Mouse (Mus musculus) kidney, postnatal 14 days (tissue): ENCODE data around the gene Kif23.

Source experiments
- DNase-seq: peaks from one replicate; pipeline ENCODE4 v3.0.0; 2022; ENCODE audit warnings: mixed read lengths

Kif23 gene

DNA sequence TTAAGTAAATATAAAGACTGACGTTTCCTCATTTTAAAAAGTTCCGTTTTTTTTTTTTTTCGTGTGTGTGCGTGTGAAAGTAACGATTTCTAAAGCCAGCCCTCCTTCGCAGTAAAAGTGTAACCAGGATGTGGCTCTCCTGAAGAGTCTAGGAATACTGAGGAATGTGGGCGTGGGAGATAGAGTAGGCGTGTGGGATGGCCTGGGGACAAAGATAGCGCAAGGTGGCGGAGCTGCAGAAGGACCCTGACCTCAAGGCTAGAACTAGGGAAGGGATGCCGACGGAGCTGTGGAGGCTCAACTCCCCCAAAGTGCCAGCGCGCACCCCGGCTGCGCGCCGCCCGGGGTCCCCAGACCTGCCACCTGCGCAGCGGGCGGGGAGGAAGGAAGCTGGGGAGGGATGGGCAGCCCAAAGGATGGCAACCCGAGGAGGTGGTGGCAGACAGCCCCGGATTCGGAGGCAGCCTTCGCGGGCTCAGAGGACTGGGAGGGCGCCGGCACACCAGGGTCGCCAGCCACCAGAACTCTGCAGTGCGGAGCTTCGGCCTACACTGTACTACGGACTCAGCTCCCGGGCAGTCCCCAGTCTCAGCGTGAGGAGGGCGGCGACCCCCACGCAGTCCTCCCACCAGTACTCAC, 482 bp downstream of the Kif23 start:
- peak; percentile 49 for DNase-seq

DNA sequence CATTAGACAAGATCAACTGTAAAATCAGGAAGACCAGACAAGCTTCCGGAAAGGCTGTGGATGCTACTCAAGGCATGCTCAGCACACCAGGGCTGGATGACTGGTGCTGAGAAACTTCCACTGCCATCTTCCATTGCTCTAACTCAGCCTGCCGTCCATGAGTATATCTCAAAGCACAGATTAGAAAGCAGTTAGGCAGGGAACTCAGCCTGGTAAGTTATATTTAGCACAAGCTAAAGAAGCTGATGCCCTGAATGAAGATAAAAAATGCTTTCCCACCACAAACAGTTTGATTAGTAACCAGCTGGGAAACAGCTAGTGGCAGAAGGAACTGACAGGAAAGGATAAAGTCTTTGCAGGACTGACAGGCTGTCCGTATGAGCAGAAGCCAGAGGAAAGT, 5.5 kb downstream of the Kif23 start:
- no peak for DNase-seq

DNA sequence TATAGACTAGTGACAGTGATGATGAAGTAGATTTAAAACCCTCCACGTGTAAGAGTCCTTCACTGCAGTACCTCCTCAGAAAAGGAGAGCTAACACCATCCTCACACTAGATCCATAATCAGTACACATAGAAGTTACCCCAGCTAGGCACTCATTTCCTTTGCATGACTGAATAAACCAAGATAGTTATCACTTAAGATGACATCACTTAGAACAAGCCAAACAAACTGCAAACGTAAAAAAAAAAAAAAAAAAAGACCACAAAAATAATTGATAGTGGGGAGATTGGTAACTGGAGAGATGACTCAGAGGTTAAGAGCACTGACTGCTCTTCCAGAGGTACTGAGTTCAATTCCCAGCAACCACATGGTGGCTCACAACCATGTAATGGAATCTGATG, 13.2 kb downstream of the Kif23 start:
- no peak for DNase-seq

DNA sequence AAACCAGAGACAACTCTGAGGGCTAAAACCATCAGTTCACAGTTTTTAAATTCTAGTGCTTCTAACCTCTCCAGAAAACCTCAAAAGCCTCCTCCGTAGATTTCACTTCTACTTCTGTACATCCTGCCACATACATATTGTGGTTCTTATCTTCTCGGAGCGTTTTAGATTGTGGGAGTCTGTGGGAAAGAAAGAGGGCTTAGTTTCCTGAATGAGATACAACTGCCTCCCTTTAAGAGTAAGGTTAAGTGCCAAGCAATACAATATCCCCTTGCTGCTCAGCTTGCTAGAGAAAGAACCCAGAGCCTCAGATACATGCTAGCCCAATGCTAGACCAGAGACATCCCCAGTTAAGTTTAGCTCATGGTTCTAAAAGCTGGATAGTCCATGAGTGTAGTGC, 14.6 kb downstream of the Kif23 start:
- no peak for DNase-seq

GRCm38 (mm10) chr9:61925086-61925660, 21.4 kb downstream of the Kif23 start:
- DNase-seq = no peak

DNA sequence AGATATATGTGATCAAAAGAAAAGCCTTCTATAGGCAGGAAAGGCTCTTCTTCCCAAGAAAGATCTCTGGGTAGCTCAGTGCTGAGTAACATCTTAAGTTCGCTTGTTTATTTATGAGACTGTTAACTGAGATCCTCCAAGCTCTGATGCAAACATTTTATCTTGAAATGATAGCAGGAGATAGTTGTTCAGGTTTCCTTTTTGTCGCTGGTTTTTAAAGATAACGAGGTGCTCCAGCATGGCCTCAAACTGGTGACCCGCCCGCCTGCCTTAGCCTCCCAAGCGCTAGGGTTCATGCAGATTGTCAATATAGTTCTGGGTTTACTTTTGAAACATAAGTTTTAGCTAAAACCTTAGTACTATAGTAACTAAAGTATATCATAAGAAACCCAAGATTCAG, 26.2 kb downstream of the Kif23 start:
- DNase-seq = no peak

DNA sequence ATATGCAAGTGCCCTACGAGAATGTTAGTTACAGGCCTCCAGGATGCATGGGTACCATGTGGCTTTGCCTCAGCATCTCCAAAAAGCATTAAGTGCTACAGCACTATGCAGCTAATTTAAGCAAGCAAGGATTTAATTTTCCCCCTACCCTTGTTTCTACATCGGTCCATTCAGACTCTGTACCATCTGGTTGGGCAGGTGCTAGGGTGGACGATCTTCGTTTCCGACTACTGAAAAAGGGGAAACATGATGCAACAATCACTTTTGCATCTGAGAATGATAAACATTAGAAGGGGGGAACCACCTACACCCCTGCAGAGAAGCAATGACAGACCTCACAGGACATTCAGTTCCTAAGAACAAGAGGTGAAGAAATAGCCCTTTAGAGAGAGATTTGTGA, 27.1 kb downstream of the Kif23 start:
- DNase-seq = no peak

- no peak for DNase-seq
Measured at GRCm38 (mm10) chr9:61917436-61917835, 29.1 kb downstream of the Kif23 start.

DNA sequence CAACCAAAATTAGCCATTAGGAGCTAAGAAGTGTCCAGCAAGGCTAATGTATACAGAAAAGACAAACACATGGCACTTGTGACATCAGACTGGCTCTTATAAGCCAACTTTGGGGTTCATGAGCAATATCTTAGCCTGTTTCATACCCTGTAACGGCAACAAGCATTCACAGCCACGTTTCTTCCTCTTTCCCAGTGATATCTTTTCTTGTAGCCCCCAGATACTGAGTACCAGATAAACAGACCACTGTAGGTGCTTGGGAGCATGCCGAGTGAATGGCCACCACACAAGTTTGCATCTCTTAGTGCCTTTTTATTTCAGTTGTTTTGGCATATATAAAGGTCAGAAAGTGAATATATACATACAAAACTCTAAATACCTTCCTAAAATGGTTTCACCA, 29.6 kb downstream of the Kif23 start:
- DNase-seq = no peak

GRCm38 (mm10) chr9:61915393-61916005, 31.1 kb downstream of the Kif23 start:
- no peak for DNase-seq

DNA sequence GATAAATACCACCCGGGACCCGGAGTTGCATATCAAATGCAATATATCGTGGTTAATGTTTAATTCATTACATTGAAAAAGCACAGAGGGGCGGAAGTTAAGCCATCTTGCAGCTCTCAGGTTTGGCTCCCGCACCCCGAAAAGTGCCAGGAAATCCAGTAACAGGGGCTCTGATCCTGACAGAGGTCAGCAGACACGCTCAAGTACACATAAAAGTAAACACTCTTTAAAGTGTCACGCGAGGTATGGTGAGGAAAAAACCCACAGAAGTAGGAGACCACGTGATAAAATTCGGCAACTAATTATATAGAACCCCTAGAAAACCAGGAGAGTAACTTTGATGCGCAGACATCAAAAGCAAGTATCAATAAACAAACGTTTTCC, 31.7 kb downstream of the Kif23 start:
- no peak for DNase-seq

GRCm38 (mm10) chr9:61914203-61914916, 32.2 kb downstream of the Kif23 start, which contains the start of gene Rplp1:
Gene Rplp1 (minus strand): TSS chr9:61914542.
- peak; percentile 98 for DNase-seq

DNA sequence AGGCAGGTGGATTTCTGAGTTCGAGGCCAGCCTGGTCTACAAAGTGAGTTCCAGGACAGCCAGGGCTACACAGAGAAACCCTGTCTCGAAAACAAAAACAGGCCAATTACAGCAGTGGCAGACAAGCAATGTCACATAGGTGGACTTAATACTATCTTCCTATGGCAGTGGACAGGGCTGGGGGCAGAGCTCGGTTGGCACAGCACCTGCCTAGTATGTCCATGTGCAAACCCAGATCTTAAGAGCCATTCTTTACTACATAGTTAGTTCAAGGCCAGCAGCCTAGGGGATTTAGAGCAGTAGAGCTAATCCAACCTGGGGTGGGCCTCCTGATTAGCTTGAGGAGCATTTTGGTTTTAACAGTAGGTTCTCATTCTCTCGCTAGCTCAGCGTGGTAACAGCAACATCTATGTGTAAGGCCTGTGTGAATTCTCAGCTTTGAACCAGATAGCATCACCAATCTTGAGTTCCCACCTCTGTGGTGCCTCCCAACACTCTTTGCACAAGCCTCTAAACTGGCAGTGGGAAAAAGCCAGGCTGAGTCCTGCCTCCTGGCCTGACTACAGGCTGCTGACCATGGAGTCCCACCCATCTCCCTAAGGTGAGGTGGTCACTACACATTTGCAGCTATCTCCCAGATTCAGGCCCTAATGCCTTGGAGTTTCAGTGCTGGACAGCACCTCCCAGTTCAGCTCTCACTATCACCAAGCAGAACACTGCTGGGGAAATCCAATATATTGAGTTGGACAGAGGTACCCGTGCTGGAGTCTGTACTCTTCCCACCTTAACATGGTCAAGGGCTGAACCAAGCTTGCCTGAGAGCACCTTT, 35.1 kb downstream of the Kif23 start:
- DNase-seq = no peak

- DNase-seq = peak; percentile 24
Measured at GRCm38 (mm10) chr9:61910526-61911256, 35.9 kb downstream of the Kif23 start.

GRCm38 (mm10) chr9:61909633-61910032, 36.9 kb downstream of the Kif23 start:
- DNase-seq = no peak

- no peak for DNase-seq
Measured at GRCm38 (mm10) chr9:61908832-61909407, 37.7 kb downstream of the Kif23 start.

GRCm38 (mm10) chr9:61908341-61908740, 38.2 kb downstream of the Kif23 start:
- no peak for DNase-seq

GRCm38 (mm10) chr9:61907621-61908295, 38.8 kb downstream of the Kif23 start:
- DNase-seq = no peak

GRCm38 (mm10) chr9:61906912-61907311, 39.7 kb downstream of the Kif23 start:
- peak; percentile 31 for DNase-seq

DNA sequence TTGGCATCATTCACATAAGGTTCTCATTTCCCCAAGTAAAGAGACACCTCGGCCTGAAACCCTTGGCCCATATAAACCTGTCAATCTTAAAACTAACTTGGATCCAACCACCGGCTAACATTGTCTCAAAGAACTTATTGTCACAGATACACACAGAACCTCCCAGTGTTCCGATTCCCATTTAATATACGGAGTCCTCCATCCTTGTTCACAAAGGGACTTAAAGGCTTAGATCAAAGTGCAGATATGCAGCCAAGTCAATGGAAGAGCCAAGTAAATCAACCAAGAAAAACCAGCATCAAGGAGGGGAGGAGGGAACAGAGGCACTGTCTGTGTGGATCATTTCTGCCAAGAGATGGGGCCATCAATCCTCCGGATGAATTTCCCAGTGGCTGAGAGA, 41.0 kb downstream of the Kif23 start:
- no peak for DNase-seq

DNA sequence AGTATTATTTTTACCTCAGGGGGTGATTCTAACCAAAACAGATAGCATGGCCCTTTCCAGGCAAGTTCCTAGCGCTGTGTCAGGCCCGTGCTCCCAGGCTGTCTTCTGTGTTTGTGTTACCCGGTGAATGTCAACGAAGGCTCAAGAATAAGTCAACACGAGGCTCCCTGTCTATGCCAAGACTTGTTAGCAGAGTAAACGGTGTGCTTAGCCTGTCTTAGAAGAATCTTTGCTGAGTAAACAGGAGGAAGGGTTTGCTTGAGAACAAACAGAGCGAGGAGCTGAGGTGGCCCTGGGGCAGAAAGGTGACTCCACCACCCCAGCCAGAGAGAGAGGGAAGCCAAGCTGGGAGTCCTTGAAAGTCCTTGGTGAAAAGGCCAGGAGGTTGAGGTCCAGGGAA, 42.4 kb downstream of the Kif23 start:
- no peak for DNase-seq
